Mouse (Mus musculus) kidney, adult 18-20 months (tissue): ENCODE data around the gene Klhl6.
"Not testable (repeated sequence)": the region's sequence is repeated elsewhere in the genome, so short reads cannot be mapped to it uniquely, and the experiment has no call there.

Experiments used
- DNase-seq: peaks from one replicate; pipeline ENCODE4 v3.0.0; 2021

The Klhl6 gene

GRCm38 (mm10) chr16:19982537-19983257 lies at the start of gene Klhl6:
Gene Klhl6 (minus strand): TSS chr16:19983037.
- DNase-seq: peak; percentile 59

- not testable (repeated sequence) for DNase-seq
Measured at GRCm38 (mm10) chr16:20027241-20027640, 44.4 kb upstream of the Klhl6 start.

DNA sequence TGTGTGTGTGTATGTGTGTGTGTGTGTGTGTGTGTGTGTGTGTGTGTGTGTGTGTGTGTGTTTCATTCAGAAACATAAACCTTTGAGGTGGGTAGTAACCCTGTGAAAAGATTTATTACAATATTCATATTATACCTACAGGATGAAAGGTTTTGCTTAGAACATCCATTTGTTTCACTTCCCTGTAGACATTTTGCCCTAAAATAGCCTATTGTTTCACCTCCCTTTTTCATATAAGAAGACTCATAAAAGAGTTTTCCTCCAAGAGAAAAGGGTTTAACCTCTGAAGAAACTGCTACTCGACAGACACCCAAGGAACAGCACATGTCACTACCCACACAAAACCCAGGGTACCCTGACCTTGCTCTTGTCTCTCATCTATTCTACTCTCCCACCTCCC lies 40.0 kb upstream of the Klhl6 start:
- DNase-seq: no peak

GRCm38 (mm10) chr16:20021848-20022247 lies 39.0 kb upstream of the Klhl6 start:
- DNase-seq: no peak

GRCm38 (mm10) chr16:20012647-20013046 lies 29.8 kb upstream of the Klhl6 start:
- no peak for DNase-seq

DNA sequence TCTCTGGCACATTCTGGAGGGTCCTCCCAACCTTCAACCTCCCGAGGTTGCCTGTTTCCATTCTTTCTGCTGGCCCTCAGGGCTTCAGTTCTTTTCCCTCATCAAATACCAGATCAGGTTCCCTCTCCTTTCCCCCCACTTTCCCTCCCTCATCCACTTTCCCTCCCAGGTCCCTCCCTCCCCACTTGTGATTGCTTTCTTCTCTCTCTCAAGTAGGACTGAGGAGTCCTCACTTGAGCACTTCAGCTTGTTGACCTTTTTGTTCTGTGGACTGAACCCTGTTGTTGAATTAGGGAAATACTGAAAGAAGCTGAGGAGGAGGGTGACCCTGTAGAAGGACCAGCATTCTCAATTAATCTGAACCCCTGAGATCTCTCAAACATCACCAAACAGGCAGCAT lies 23.2 kb upstream of the Klhl6 start:
- DNase-seq: no peak

- not testable (repeated sequence) for DNase-seq
Measured at GRCm38 (mm10) chr16:20000286-20000685, 17.4 kb upstream of the Klhl6 start.

- DNase-seq: no peak
Measured at GRCm38 (mm10) chr16:19997616-19998015, 14.8 kb upstream of the Klhl6 start.

- DNase-seq: not testable (repeated sequence)
Measured at GRCm38 (mm10) chr16:19996913-19997312, 14.1 kb upstream of the Klhl6 start.

DNA sequence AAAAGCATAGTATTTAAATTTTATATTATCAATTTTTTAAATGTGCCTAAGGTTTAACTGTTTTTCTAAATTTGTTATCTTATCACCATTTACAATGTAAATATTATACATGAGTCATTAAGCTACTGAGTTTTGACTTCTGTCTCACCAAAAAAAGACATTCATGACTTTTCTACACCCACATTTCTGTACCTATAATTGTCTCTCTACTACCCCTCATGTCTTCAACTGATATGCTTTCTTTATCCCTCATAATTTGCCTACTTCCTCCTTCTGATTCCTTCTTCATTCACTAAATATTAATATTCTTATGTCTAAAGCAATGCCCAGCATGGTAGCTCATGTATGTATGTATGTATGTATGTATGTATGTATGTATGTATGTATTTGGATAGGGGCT lies 13.0 kb upstream of the Klhl6 start:
- DNase-seq: no peak

DNA sequence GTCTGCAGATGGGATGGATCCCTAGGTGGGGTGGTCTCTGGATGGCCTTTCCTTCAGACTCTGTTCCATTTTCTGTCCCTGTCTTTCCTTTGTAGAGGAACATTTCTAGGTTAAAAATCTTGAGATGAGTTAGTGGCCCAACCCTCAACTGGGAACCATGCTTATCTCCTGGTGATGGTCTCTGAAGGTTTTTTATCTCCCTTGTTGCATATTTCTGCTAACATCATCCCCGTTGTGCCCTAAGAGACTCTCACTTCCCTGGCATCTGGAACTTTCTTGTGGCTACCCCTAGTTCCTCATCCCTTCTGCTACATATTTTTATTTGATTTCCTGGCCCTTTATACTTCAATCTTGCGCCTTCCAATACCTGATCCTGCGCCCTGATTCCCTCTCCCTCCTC lies 10.4 kb upstream of the Klhl6 start:
- DNase-seq: no peak

DNA sequence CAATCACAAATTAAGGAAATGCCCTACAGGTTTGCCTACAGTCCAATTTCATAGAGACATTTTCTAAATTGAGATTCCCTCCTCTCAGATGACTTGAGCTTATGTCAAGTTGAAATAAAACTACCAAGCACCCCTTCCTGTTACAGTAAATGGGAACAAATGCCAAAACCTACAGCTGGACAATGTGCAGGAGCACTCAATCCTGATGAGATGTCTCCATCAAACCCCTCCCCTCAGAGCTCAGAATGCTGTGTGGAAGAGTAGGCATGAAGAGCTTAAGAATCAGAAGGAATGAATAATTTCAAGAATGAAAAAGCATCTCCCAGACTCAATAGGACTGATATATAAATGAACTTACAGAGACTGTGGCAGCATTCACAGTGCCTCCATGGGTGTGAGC lies 7.7 kb upstream of the Klhl6 start:
- DNase-seq: no peak

DNA sequence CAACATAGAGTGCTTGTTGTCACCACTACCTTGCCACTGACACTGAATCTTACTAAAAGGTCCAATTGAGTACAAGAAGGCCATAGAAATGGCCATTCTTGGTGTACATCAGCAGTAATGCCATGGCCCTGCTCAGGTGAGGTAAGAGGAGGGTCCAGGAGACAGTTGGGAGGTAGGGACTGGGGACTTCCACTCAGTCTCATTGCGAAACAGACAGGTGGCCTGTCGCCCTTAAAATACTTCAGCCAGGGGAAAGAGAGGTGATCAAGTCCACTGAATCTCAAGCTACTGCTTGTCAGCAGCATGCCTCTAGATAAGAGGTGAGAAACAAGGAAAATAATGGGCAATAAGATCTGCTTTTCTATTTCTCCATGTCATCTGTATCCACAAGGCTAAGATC lies 4.8 kb upstream of the Klhl6 start:
- DNase-seq: no peak

GRCm38 (mm10) chr16:19984884-19985643 lies 2.2 kb upstream of the Klhl6 start:
- no peak for DNase-seq

DNA sequence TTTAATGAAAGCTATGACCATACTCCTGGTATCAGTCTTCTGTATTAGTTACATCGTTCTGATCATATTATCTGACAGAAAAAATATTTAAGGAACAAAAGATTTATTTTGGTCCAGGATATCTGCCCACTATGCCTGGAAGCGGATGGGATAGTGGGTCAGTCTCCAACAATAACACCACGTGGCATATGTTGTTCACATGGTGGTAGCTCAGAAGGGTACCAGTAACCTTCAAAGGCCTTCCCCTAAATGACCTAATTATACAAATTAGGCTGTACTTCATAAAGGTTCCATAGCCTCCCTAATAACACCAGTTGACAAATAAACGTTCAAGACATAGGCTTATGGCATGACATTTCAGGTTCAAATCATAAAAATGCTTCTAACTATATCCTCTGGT lies 722 bp upstream of the Klhl6 start:
- DNase-seq: no peak

DNA sequence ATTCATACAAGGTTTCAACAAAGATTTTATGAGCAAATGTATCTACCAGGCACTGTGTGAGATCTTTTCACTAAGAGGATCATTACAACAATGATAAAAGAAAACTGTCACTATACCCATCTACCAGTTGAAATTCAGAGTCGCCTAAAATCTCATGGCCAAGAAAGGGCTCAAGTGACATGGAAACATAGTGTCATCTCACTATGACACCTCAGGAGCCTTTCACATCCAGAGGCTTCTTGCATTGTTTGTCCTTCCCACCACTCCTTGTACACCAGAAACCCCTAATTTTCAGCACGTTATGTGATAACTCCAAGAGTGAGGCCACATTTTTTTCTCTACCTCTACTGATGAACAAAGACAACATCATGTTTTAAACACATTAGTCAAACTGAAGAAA lies 1.2 kb downstream of the Klhl6 start:
- DNase-seq: no peak

DNA sequence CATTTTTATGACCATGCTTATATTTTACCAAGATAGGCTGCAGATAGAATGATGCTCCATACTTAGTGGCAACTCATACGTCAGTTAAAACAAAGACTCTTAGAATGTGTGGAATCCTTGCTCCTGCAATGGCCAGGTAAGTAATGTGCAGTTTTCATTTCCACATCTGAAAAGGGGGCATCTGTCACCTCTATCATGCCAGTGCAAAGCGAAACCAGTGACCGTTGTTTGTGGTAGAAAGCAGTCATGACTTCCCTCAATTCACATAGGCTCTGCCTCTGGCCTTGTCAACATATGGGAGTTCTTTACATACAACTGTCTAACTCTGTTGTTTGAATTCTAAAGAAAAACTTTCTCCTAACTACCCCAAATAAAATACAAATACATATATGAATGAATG lies 1.8 kb downstream of the Klhl6 start:
- DNase-seq: no peak

GRCm38 (mm10) chr16:19979755-19980154 lies 3.1 kb downstream of the Klhl6 start:
- no peak for DNase-seq

GRCm38 (mm10) chr16:19977282-19977681 lies 5.6 kb downstream of the Klhl6 start:
- no peak for DNase-seq

- DNase-seq: no peak
Measured at GRCm38 (mm10) chr16:19976825-19977224, 6.0 kb downstream of the Klhl6 start.

DNA sequence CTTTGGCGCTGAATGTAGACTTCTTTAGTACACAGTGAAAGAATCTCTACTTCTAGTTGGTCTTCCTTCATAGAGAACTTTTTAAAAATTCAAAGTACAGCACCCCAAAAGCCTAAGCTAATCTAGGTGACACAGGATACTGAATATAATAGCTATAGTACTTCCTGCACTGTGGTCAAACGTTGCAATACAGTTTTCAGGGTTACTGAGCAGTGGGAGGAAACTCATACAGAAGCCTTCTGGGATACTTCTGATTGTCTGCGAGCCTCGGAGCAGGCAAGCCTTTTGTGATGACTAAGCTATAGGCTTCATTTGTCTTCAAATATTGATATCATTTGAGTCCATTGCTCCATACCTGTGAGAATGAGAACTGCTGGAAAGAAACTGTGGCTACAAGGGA lies 7.4 kb downstream of the Klhl6 start:
- DNase-seq: no peak

DNA sequence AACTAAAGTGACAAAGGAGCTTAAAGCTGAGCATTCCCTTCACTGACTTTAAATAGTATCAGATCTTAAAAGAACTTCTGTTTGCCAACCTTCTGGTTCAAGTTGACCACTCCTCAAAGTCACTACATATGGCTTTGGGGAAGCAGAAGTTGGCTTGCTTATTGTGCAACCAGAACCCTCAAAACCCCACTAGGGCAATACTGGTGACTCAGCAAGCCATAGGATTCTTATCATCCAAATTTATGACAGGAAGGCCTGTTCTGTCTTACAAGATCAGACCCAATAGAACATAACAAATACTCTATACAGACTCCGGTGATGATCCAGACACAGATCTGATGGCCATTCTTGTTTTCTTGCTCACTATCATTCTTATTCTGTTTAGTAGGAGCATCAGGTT lies 9.4 kb downstream of the Klhl6 start:
- DNase-seq: no peak

DNA sequence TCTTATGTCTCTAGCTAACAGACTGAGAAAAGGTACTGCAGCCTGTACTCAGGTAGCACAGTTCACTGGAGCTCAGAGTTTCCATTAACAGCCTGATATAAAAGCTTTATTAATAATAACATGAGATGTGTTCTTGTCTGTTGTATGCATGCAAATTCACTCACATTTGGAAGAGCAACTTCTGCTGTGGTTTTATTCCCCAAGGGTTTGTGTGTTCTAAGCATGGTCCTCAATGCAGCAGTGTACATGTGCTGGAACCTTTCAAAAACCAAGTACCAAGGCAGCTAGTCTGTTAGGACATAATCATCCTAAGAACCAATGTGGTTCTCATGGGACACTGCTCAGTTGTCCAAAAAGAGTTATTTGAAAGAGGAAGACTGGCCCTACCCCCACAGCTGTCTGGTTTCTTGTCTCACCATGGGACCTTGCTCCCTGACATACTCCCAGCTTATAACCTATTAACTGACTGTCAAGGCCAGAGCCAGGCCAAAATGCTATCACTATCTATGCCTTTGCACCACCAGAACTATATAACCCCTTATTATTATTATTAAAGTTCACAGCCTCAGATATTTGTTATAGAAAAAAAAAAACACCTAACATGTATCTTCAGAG lies 10.0 kb downstream of the Klhl6 start:
- no peak for DNase-seq

DNA sequence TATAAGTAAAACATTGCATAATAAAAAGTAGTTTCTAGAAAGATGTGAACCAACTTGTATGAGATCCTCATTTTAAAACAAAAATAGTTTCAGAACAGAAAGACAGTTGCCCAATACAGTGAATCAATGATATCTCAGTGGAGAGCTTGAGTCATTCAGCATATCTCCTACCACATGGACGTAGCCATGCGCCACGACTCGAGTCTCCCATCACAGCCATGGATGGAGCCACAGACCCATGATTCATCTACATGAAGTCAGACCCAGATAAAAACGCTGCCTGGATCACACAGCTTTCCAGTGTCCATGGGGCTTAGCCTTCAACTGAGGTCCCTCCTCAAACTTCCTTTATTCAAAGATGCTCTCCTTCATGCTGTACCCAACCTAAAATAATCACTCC lies 13.3 kb downstream of the Klhl6 start:
- DNase-seq: no peak
